In the genomic region with DNA sequence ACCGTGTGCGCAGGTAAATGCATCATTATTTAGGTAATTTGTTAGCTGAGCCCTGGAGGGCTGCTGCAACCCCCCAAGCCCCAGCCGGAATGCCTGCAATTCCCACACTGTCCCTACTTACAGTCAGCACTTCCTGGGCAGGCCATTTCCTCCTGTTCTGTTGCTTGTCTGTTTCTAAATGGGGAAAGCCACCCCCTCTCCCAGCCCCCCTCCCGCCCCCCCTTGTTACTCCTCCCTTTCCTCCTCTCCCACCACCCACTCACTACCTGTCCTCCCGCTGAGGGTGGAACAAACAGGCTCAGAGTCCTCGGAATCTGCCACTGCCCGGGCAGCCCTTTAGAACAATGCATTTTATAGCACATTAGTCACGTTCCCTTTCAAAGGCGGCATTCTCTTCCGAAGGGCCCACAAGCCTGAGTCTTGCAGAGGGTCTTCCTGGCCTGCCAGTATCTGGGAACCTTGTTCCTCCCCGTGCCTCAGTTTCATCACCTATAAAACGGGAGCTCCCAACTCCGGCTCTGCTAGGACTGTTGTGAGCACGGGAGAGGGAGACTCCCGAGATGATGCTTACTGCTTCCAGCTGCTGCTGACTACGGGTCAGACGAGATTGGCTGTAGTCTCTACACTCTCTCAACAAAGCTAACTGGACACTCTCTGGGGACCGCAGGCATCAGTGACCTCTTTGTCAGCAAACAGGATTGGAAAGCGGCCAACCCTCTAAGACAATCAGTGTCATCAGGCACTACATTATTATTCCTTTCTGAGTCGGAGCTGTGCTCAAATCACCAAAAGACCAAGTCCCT, we compare ENCODE assay signal across 8 mouse cellular contexts. TPM values are rescaled to one million over a fixed set of nuclear protein-coding genes. Genes with fewer than 3 reads are reported as not detected.
A peak's percentile ranks its signal among the peaks of the same experiment; 100 is the strongest.
DNase-seq lines count a peak whose midpoint lies in the region; ATAC-seq lines count a peak whose summit lies in the region.

No protein-coding gene starts in this region.

- no peaks in the 10 kb centered on the region for H3K9me3 ChIP-seq in forebrain, embryonic 14.5 days (replicated peaks; ENCODE audit: control insufficient read depth, low read length)
- H3K9me3 ChIP-seq in intestine, embryonic 14.5 days (ENCODE audit: control insufficient read depth, low read length), result no peaks in the 10 kb centered on the region
- H3K9me3 ChIP-seq in lung, embryonic 15.5 days, result no peaks in the 10 kb centered on the region
- H3K9me3 ChIP-seq in stomach, embryonic 16.5 days (replicated peaks; ENCODE audit: control insufficient read depth, low read length), result no peaks in the 10 kb centered on the region

- peaks cover 14% of the 10 kb centered on the region for H3K4me1 ChIP-seq in forebrain, embryonic 14.5 days (ENCODE audit: control insufficient read depth, insufficient read depth, low read length)
- H3K4me1 ChIP-seq in intestine, embryonic 14.5 days (replicated peaks; ENCODE audit: control insufficient read depth, insufficient read depth, low read length), result peaks cover 59% of the 10 kb centered on the region
- peaks cover 88% of the 10 kb centered on the region for H3K4me1 ChIP-seq in lung, embryonic 15.5 days
- peaks cover 64% of the 10 kb centered on the region for H3K4me1 ChIP-seq in stomach, embryonic 16.5 days (ENCODE audit: control insufficient read depth, insufficient read depth, low read length)

- H3K27me3 ChIP-seq in forebrain, embryonic 14.5 days (replicated peaks; ENCODE audit: control insufficient read depth, insufficient read depth, low read length), result peaks cover 22% of the 10 kb centered on the region
- no peaks in the 10 kb centered on the region for H3K27me3 ChIP-seq in intestine, embryonic 14.5 days (replicated peaks; ENCODE audit: control insufficient read depth, insufficient read depth, low read length)
- H3K27me3 ChIP-seq in lung, embryonic 15.5 days, result no peaks in the 10 kb centered on the region
- H3K27me3 ChIP-seq in stomach, embryonic 16.5 days (ENCODE audit: control insufficient read depth, insufficient read depth, low read length), result no peaks in the 10 kb centered on the region

- peak overlapping the region; percentile 3; the same call in 1 of the 2 replicates for H3K27ac ChIP-seq in forebrain, embryonic 14.5 days (ENCODE audit: low read depth, low read length)
- H3K27ac ChIP-seq in intestine, embryonic 14.5 days (ENCODE audit: low read depth), result peak overlapping the region; percentile 54; the same call in 1 of the 2 replicates
- H3K27ac ChIP-seq in lung, embryonic 15.5 days, result peak overlapping the region; percentile 86
- H3K27ac ChIP-seq in stomach, embryonic 16.5 days (ENCODE audit: low read length), result peak overlapping the region; percentile 75

- H3K36me3 ChIP-seq in forebrain, embryonic 14.5 days (ENCODE audit: control insufficient read depth, insufficient read depth, low read length), result no peaks in the 10 kb centered on the region
- H3K36me3 ChIP-seq in intestine, embryonic 14.5 days (ENCODE audit: control insufficient read depth, insufficient read depth, low read length), result no peaks in the 10 kb centered on the region
- peaks cover 10% of the 10 kb centered on the region; the same call in 1 of the 2 replicates for H3K36me3 ChIP-seq in lung, embryonic 15.5 days
- H3K36me3 ChIP-seq in stomach, embryonic 16.5 days (ENCODE audit: control insufficient read depth, insufficient read depth, low read length), result no peaks in the 10 kb centered on the region

- H3K4me3 ChIP-seq in forebrain, embryonic 14.5 days (ENCODE audit: low read depth, low read length), result no peak overlapping the region
- no peak overlapping the region for H3K4me3 ChIP-seq in intestine, embryonic 14.5 days (ENCODE audit: low read depth, low read length)
- H3K4me3 ChIP-seq in lung, embryonic 15.5 days, result no peak overlapping the region
- H3K4me3 ChIP-seq in stomach, embryonic 16.5 days (replicated peaks; ENCODE audit: low read length), result no peak overlapping the region

- H3K9ac ChIP-seq in forebrain, embryonic 14.5 days (ENCODE audit: low read length), result no peak overlapping the region; the same call in 1 of the 2 replicates
- H3K9ac ChIP-seq in intestine, embryonic 14.5 days (ENCODE audit: low read length), result 0 out of 2 replicates have a peak overlapping the region, but pooled peaks have one; percentile 8
- H3K9ac ChIP-seq in lung, embryonic 15.5 days, result no peak overlapping the region
- H3K9ac ChIP-seq in stomach, embryonic 16.5 days (ENCODE audit: low read length), result peak overlapping the region; percentile 27

- ATAC-seq in forebrain, embryonic 14.5 days, result no peak; the same call in 1 of the 2 replicates
- peak; percentile 29; the same call in 1 of the 2 replicates for ATAC-seq in intestine, embryonic 14.5 days (replicated peaks; ENCODE audit: low FRiP score, low TSS enrichment, low read depth)
- peak; percentile 74 for ATAC-seq in lung, embryonic 15.5 days (ENCODE audit: borderline replicate concordance, extremely low read depth, low FRiP score, low TSS enrichment)
- ATAC-seq in stomach, embryonic 16.5 days (ENCODE audit: insufficient read depth, low FRiP score), result peak; percentile 54; the same call in 1 of the 2 replicates

- DNase-seq in adrenal gland, postnatal 14 days, result peak; percentile 24
- no peak for DNase-seq in adrenal gland, postnatal 4 days (ENCODE audit: low spot score in 2 of 2)
- peak; percentile 30 for DNase-seq in forebrain, embryonic 14.5 days (ENCODE audit: low spot score)
- DNase-seq in intestine, embryonic 14.5 days (ENCODE audit: low spot score), result no peak
- DNase-seq in testis, postnatal 14 days (ENCODE audit: low spot score), result no peak
- no peak for DNase-seq in right cerebral cortex, postnatal 10 days (ENCODE audit: low spot score in 2 of 2)

- peak overlapping the region; percentile 35; the same call in 1 of the 2 replicates for H3K4me2 ChIP-seq in forebrain, embryonic 14.5 days (ENCODE audit: low read length)
- H3K4me2 ChIP-seq in intestine, embryonic 14.5 days (ENCODE audit: low read length), result peak overlapping the region; percentile 36
- peak overlapping the region; percentile 47 for H3K4me2 ChIP-seq in lung, embryonic 15.5 days
- peak overlapping the region; percentile 35 for H3K4me2 ChIP-seq in stomach, embryonic 16.5 days (ENCODE audit: low read depth, low read length)

- WGBS in forebrain, embryonic 14.5 days, result 3% methylated on average over 20 of the region's 20 CpGs
- 8% methylated on average over 19 of the region's 20 CpGs for WGBS in intestine, embryonic 14.5 days
- whole genome bisulfite sequencing in lung, embryonic 15.5 days, result 6% methylated on average over 20 of the region's 20 CpGs
- WGBS in stomach, embryonic 16.5 days, result 18% methylated on average over 20 of the region's 20 CpGs

RNA-seq across cellular contexts. Expression of gene Vangl1, which starts 10.8 kb away (rescaled TPM):
- total RNA-seq in adrenal gland, postnatal 14 days (2021), result 33.3 and 34.4 TPM in 2 replicates
- 10 to 100 TPM; 37.6 to 41.7 TPM for total RNA-seq in adrenal gland, postnatal 4 days (2021)
- 4.6 and 6.2 TPM in 2 replicates for polyA plus RNA-seq in forebrain, embryonic 14.5 days (2014; fragmentation: Nextera tagmentation; extraction: Ambion mirVana)
- polyA plus RNA-seq in intestine, embryonic 14.5 days (2014; fragmentation: Nextera tagmentation; extraction: Ambion mirVana), result 21.0 and 23.7 TPM in 2 replicates
- 21.4 and 21.7 TPM in 2 replicates for polyA plus RNA-seq in lung, embryonic 15.5 days (2015; fragmentation: Nextera tagmentation; extraction: Ambion mirVana)
- 30.7 and 34.3 TPM in 2 replicates for polyA plus RNA-seq in stomach, embryonic 16.5 days (2015; fragmentation: Nextera tagmentation; extraction: Ambion mirVana)

Comparison
In these comparisons a context has a peak if more than half of its experiments do, and no peak if none do; other contexts are left out.
1. DNase-seq: peak in adrenal gland, postnatal 14 days (single experiment) and forebrain, embryonic 14.5 days (single experiment); none in adrenal gland, postnatal 4 days (0 of 2), intestine, embryonic 14.5 days (single experiment), testis, postnatal 14 days (single experiment) and right cerebral cortex, postnatal 10 days (0 of 2).
2. H3K27ac ChIP-seq: peak in every context shown above with its lines; median percentile 86 in lung, embryonic 15.5 days; 75 in stomach, embryonic 16.5 days; 54 in intestine, embryonic 14.5 days; 3 in forebrain, embryonic 14.5 days.
3. H3K9ac ChIP-seq: peak in intestine, embryonic 14.5 days (single experiment) and stomach, embryonic 16.5 days (single experiment); none in forebrain, embryonic 14.5 days (single experiment) and lung, embryonic 15.5 days (single experiment).
4. Peak in every context shown above with its lines, with median percentiles within 50 percentile points of each other: H3K4me2 ChIP-seq.